Mouse (Mus musculus): ENCODE data around the gene Zzz3.

GRCm38 (mm10) chr3:152475894-152476293 is 80.6 kb downstream of the Zzz3 start:
- no peak for TF ChIP-seq CTCF (IDR thresholded peaks at IDR 0.05; ENCODE audit: low read depth, low read length)
- no peak for TF ChIP-seq POLR2A (IDR thresholded peaks at IDR 0.05; ENCODE audit: insufficient read depth, low read length)

Data from ES-Bruce4 (cell line).